Mouse (Mus musculus) hindlimb bud, embryonic 11.5 days (tissue): ENCODE measurements at regions not wholly inside any gene's neighbourhood (a gene's known extent, or its start where the extent isn't known, plus 50 kb on each side); places are given as distances from the start of the nearest gene placed in this dataset.
A peak's percentile ranks its signal among the peaks of the same experiment; 100 is the strongest.

Experiments
- DNase-seq: peaks from one replicate; pipeline ENCODE4 v3.0.0-alpha.2; 2012; ENCODE audit warnings: low read depth, low spot score; ENCODE audit errors: extremely low spot score

GRCm38 (mm10) chr7:37333451-37333850 lies 440.0 kb downstream of the Zfp536 start:
- DNase-seq: no peak

GRCm38 (mm10) chr7:37335212-37335611 lies 438.2 kb downstream of the Zfp536 start:
- DNase-seq: no peak

GRCm38 (mm10) chr7:37336171-37336850 lies 437.1 kb downstream of the Zfp536 start:
- no peak for DNase-seq

GRCm38 (mm10) chr7:37336851-37337531 lies 436.4 kb downstream of the Zfp536 start:
- DNase-seq: no peak

- no peak for DNase-seq
Measured at GRCm38 (mm10) chr7:37337616-37338015, 435.8 kb downstream of the Zfp536 start.

- DNase-seq: peak; percentile 77
Measured at GRCm38 (mm10) chr7:37338067-37338501, 435.4 kb downstream of the Zfp536 start.

- DNase-seq: no peak
Measured at GRCm38 (mm10) chr7:37342613-37343012, 430.8 kb downstream of the Zfp536 start.

GRCm38 (mm10) chr7:37343021-37343593 lies 430.3 kb downstream of the Zfp536 start:
- no peak for DNase-seq

GRCm38 (mm10) chr7:37343691-37344233 lies 429.7 kb downstream of the Zfp536 start:
- no peak for DNase-seq

GRCm38 (mm10) chr7:37346041-37346440 lies 427.4 kb downstream of the Zfp536 start:
- DNase-seq: peak; percentile 93

- DNase-seq: peak; percentile 93
Measured at GRCm38 (mm10) chr7:37357647-37358395, 415.6 kb downstream of the Zfp536 start.

- DNase-seq: no peak
Measured at GRCm38 (mm10) chr7:37358492-37358891, 414.9 kb downstream of the Zfp536 start.

- no peak for DNase-seq
Measured at GRCm38 (mm10) chr7:37359473-37359872, 414.0 kb downstream of the Zfp536 start.

- DNase-seq: no peak
Measured at GRCm38 (mm10) chr7:37360171-37360570, 413.3 kb downstream of the Zfp536 start.

- no peak for DNase-seq
Measured at GRCm38 (mm10) chr7:37361802-37362441, 411.5 kb downstream of the Zfp536 start.

- no peak for DNase-seq
Measured at GRCm38 (mm10) chr7:37362879-37363278, 410.6 kb downstream of the Zfp536 start.

- DNase-seq: no peak
Measured at GRCm38 (mm10) chr7:37363629-37364175, 409.7 kb downstream of the Zfp536 start.

GRCm38 (mm10) chr7:37364221-37364620 lies 409.2 kb downstream of the Zfp536 start:
- DNase-seq: no peak

GRCm38 (mm10) chr7:37366006-37366405 lies 407.4 kb downstream of the Zfp536 start:
- DNase-seq: no peak

- no peak for DNase-seq
Measured at GRCm38 (mm10) chr7:37369698-37370097, 403.7 kb downstream of the Zfp536 start.
